Mouse (Mus musculus) limb, embryonic 11.5 days (tissue): ENCODE results near the gene Cd81. TPM values are rescaled to one million over a fixed set of nuclear protein-coding genes. Genes with fewer than 3 reads are reported as not detected.

Experiments used
- ATAC-seq: fragments of 200-750 bp; cut with Nextera tagmentation; 2 replicates; pipeline ENCODE4 v1.8.0; 2017; ENCODE audit warnings: low read depth; ENCODE audit not compliant: insufficient number of reproducible peaks, low FRiP score, low TSS enrichment
- DNase-seq: peaks from one replicate; pipeline ENCODE4 v3.0.0-alpha.2; 2015; ENCODE audit warnings: low spot score
- H3K27ac ChIP-seq: fragments of 300-500 bp; sonication (generic); replicated peaks from 2 replicates; pipeline ENCODE4 v1.5.1; 2014; ENCODE audit warnings: low read depth, mild to moderate bottlenecking, low read length
- H3K27me3 ChIP-seq: fragments of 300-500 bp; sonication (generic); 2 replicates; pipeline ENCODE4 v1.6.1; 2014; ENCODE audit warnings: mild to moderate bottlenecking, low read length, mixed read lengths; ENCODE audit not compliant: control insufficient read depth, insufficient read depth
- H3K36me3 ChIP-seq: fragments of 300-500 bp; sonication (generic); 2 replicates; pipeline ENCODE4 v1.6.1; 2014; ENCODE audit warnings: mild to moderate bottlenecking, low read length, moderate library complexity, mixed read lengths; ENCODE audit not compliant: control insufficient read depth, insufficient read depth
- H3K4me1 ChIP-seq: fragments of 300-500 bp; sonication (generic); 2 replicates; pipeline ENCODE4 v1.6.1; 2014; ENCODE audit warnings: low read length, mixed read lengths; ENCODE audit not compliant: control insufficient read depth, insufficient read depth
- H3K4me2 ChIP-seq: fragments of 300-500 bp; sonication (generic); 2 replicates; pipeline ENCODE4 v1.6.1; 2014; ENCODE audit warnings: low read depth, mild to moderate bottlenecking, moderate library complexity; ENCODE audit not compliant: severe bottlenecking
- H3K4me3 ChIP-seq: fragments of 300-500 bp; sonication (generic); 2 replicates; pipeline ENCODE4 v1.5.1; 2014; ENCODE audit warnings: low read depth, low read length
- H3K9ac ChIP-seq: fragments of 300-500 bp; sonication (generic); 2 replicates; pipeline ENCODE4 v1.6.1; 2014; ENCODE audit warnings: mild to moderate bottlenecking, low read length
- H3K9me3 ChIP-seq: fragments of 300-500 bp; sonication (generic); 2 replicates; pipeline ENCODE4 v1.6.1; 2016; ENCODE audit warnings: low read length; ENCODE audit not compliant: control insufficient read depth
- WGBS: fragments of 180-500 bp; shearing (Covaris S2); extraction: QIAGEN DNeasy Blood & Tissue Kit; methylation state at CpG from one replicate; pipeline ENCODE4 v1.1.7; 2014; 5-methylcytosine and 5-hydroxymethylcytosine counted together
- polyA plus RNA-seq: library from polyadenylated mRNA; unstranded; fragments of >200 nt; fragmentation: Nextera tagmentation; extraction: Ambion mirVana; gene quantifications from 2 replicates; pipeline ENCODE4 v1.2.1, GENCODE M21; 2014

Cd81 gene
- polyA plus RNA-seq, 1 experiment from 2014 or later, result 317 TPM

- no peaks in the 10 kb centered on the region for H3K9me3 ChIP-seq
- H3K4me1 ChIP-seq, result peaks cover 15% of the 10 kb centered on the region
- H3K27me3 ChIP-seq, result no peaks in the 10 kb centered on the region
- H3K36me3 ChIP-seq, result no peaks in the 10 kb centered on the region
- no peak overlapping the region for H3K9ac ChIP-seq
- DNase-seq, result no peak
- no peak overlapping the region for H3K27ac ChIP-seq
- H3K4me2 ChIP-seq, result no peak overlapping the region
- ATAC-seq, result no peak
- H3K4me3 ChIP-seq, result no peak overlapping the region
- 91% methylated on average over 3 of the region's 3 CpGs for WGBS
Measured at GRCm38 (mm10) chr7:143049841-143050816, 2.4 kb upstream of the Cd81 start.

GRCm38 (mm10) chr7:143051316-143051715 lies 1.2 kb upstream of the Cd81 start:
- WGBS, result 59% methylated on average over 2 of the region's 2 CpGs
- Histone ChIP-seq H3K36me3 (no peaks in the 10 kb centered on the region), H3K4me1 (peaks cover 22% of the 10 kb centered on the region)

GRCm38 (mm10) chr7:143053008-143053899 lies 715 bp downstream of the Cd81 start:
- Histone ChIP-seq H3K4me2 (peak overlapping the region; percentile 89), H3K36me3 (no peaks in the 10 kb centered on the region), H3K9me3 (no peaks in the 10 kb centered on the region), H3K4me1 (peaks cover 24% of the 10 kb centered on the region), H3K9ac (peak overlapping the region; percentile 91), H3K27ac (peak overlapping the region; percentile 75), H3K4me3 (peak overlapping the region; percentile 98), H3K27me3 (no peaks in the 10 kb centered on the region)
- DNase-seq (peak; percentile 77), ATAC-seq (peak; percentile 75)
- WGBS, result under 1% methylated on average over 46 of the region's 46 CpGs

More at GRCm38 (mm10) chr7:143051316-143051715, 1.2 kb upstream of the Cd81 start:
- Histone ChIP-seq H3K27me3 (no peaks in the 10 kb centered on the region), H3K27ac (no peak overlapping the region), H3K9me3 (no peaks in the 10 kb centered on the region), H3K4me2 (no peak overlapping the region), H3K9ac (no peak overlapping the region), H3K4me3 (no peak overlapping the region)
- ATAC-seq (no peak), DNase-seq (no peak)

GRCm38 (mm10) chr7:143053961-143054611 lies 1.5 kb downstream of the Cd81 start:
- DNase-seq, result no peak
- no peaks in the 10 kb centered on the region for H3K36me3 ChIP-seq
- no peak overlapping the region for H3K27ac ChIP-seq
- 63% methylated on average over 11 of the region's 11 CpGs for WGBS
- no peaks in the 10 kb centered on the region for H3K9me3 ChIP-seq
- no peak for ATAC-seq
- no peaks in the 10 kb centered on the region for H3K27me3 ChIP-seq
- peaks cover 24% of the 10 kb centered on the region for H3K4me1 ChIP-seq
- H3K4me3 ChIP-seq, result peak overlapping the region; percentile 98
- H3K4me2 ChIP-seq, result peak overlapping the region; percentile 89
- peak overlapping the region; percentile 91 for H3K9ac ChIP-seq

GRCm38 (mm10) chr7:143054612-143054965 lies 2.0 kb downstream of the Cd81 start:
- no peaks in the 10 kb centered on the region for H3K9me3 ChIP-seq
- 67% methylated on average over 3 of the region's 3 CpGs for WGBS
- H3K27ac ChIP-seq, result no peak overlapping the region
- H3K27me3 ChIP-seq, result no peaks in the 10 kb centered on the region
- DNase-seq, result no peak
- H3K36me3 ChIP-seq, result peaks cover 4% of the 10 kb centered on the region; the same call in 1 of the 2 replicates
- peak overlapping the region; percentile 89 for H3K4me2 ChIP-seq
- H3K9ac ChIP-seq, result peak overlapping the region; percentile 30; the same call in 1 of the 2 replicates
- peak overlapping the region; percentile 24 for H3K4me3 ChIP-seq
- no peak for ATAC-seq
- H3K4me1 ChIP-seq, result peaks cover 24% of the 10 kb centered on the region

- peak overlapping the region; percentile 89 for H3K4me2 ChIP-seq
- no peak overlapping the region; the same call in 1 of the 2 replicates for H3K9ac ChIP-seq
- no peak overlapping the region for H3K27ac ChIP-seq
- peak overlapping the region; percentile 24 for H3K4me3 ChIP-seq
- peaks cover 24% of the 10 kb centered on the region for H3K4me1 ChIP-seq
- no peak for DNase-seq
- H3K27me3 ChIP-seq, result no peaks in the 10 kb centered on the region
- ATAC-seq, result no peak
- H3K9me3 ChIP-seq, result no peaks in the 10 kb centered on the region
- 93% methylated on average over 3 of the region's 3 CpGs for WGBS
- peaks cover 4% of the 10 kb centered on the region; the same call in 1 of the 2 replicates for H3K36me3 ChIP-seq
Measured at GRCm38 (mm10) chr7:143055001-143055400, 2.5 kb downstream of the Cd81 start.

- no peak overlapping the region for H3K9ac ChIP-seq
- no peak overlapping the region for H3K27ac ChIP-seq
- H3K36me3 ChIP-seq, result peaks cover 6% of the 10 kb centered on the region; the same call in 1 of the 2 replicates
Measured at GRCm38 (mm10) chr7:143055499-143056186, 3.1 kb downstream of the Cd81 start.

More at GRCm38 (mm10) chr7:143055499-143056186, 3.1 kb downstream of the Cd81 start:
- H3K4me2 ChIP-seq, result peak overlapping the region; percentile 89; the same call in 1 of the 2 replicates
- H3K4me1 ChIP-seq, result peaks cover 24% of the 10 kb centered on the region
- ATAC-seq (no peak), DNase-seq (no peak)
- H3K4me3 ChIP-seq, result 0 out of 2 replicates have a peak overlapping the region, but pooled peaks have one; percentile 0
- H3K9me3 ChIP-seq, result no peaks in the 10 kb centered on the region
- no peaks in the 10 kb centered on the region for H3K27me3 ChIP-seq
- WGBS, result 85% methylated on average over 11 of the region's 11 CpGs
